Mouse (Mus musculus) retina, adult 2 months (tissue): ENCODE measurements at regions not wholly inside any gene's neighbourhood (a gene's known extent, or its start where the extent isn't known, plus 50 kb on each side); places are given as distances from the start of the nearest gene placed in this dataset.

Experiments used
- DNase-seq: peaks from one replicate; pipeline ENCODE4 v3.0.0-alpha.2; 2012; ENCODE audit warnings: low read depth, low spot score

DNA sequence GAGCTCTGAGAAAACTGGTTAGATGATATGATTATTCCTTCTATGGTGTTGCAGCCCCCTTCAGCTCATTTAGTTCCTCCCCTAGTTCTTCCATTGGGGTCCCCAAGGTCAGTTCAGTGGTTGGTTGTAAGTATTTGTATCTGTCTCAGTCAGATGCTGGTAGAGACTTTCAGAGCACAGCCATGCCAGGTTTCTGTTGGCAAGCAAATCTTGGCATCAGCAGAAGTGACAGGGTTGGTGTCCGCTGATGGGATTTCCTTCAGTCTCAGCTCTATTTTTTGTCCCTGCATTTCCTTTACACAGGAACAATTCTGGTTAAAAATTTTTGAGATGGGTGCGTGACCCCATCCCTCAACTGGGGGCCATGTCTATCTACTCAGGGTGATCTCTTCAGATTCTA is 55.3 kb upstream of the Spaca1 start:
- no peak for DNase-seq

DNA sequence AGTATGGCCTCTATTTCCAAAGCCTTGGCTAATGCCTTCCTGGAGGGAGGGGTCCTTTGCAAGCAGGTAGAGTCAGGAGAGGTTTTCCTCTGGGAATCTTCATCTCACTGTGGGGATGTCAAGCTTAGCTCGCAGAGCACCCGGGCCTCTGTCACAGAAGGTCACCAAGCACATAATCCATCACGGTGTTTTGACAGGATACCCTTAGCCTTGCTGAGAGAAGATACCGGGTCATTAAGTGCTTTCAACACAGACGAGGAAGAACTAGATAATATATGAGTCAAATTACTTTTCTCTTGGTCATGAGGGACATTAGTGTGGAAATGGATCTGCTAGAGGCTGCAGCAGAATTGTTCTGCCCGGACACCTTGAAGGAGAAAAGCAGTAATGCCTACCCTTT is 64.3 kb upstream of the Spaca1 start:
- DNase-seq = no peak

- no peak for DNase-seq
Observed at GRCm38 (mm10) chr4:34117086-34117485, 67.1 kb upstream of the Spaca1 start.

DNA sequence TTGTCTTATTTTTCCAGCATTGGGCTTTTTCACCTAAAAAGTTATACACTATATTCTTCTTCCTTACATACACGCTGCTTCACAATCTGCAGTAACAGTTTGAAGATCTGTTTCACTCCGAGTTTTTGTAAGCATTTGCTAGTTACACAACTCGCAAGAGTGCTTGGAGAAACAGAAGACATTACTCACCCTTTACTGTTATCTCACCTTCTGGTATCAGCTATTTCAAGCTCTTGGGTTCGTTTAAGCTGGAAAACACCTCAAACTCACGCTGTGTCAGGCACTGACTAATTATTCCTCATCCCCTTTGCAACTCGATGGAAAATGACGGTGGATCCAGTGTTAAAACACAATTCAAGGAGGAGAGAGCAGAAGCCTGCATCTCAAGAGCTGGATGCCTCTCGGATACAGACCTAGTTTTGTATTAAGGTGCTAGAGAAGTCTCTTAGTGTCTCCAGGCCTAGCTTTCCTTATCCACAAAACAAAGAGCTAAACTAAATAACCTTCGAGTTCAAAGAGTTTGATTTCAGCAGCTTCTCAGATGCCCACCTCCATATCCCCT is 73.0 kb upstream of the Spaca1 start:
- DNase-seq = no peak

GRCm38 (mm10) chr4:34128224-34128623 is 78.2 kb upstream of the Spaca1 start:
- DNase-seq = no peak

DNA sequence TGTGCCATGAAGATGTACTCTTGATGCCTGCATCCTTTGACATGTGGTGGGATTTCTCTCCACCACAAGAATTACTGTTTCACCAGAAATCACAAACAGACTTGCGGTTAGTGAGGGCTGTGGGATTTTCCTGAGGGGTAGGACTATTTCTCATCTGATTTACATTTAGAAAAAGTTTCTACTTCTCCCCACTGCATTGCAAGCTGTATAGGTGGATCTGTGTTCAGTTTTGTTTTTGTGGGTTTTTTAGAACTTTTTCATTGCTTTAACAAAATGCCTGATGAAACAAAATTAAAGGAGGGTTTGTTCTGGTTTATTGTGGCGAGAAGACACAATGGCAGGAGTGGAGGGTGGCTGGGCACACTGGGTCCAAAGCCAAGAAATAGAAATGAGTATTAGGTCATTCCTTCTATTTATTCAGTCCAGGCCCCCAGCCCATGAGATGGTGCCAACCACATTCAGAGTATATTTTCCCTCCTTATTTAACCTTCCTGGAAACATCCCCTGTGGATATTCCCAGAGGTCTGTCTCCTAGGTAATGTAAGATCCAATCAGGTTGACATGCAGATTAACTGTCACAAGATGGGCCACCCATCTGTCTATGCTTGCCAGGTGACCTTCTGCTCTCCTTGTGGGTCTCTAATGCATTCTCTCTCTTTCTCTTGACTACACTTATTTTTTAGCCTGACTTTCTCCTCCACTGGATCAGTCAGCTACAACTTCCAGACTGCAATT is 96.3 kb upstream of the Spaca1 start:
- DNase-seq = no peak

GRCm38 (mm10) chr4:34148956-34149739 is 99.2 kb upstream of the Spaca1 start:
- DNase-seq = no peak

GRCm38 (mm10) chr4:34151605-34152347 is 101.8 kb upstream of the Spaca1 start:
- DNase-seq = no peak

DNA sequence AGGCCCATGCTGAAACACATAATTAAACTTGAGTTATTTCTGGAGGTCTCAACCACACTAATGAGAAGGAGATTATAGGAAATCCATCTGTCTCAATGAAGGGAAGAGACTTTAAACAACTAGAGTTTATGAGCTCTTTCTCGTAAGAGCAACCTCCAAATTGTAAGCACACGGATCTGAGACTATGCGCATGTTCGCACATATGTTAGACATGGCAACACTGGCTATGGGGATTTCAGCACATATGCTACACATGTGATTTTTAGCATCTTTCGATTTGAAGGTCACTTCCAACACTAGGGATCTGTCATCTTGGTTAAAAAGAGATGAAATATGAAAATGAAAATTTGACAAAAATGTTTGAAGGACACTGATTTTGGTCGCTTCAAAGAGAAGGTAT is 105.5 kb upstream of the Spaca1 start:
- DNase-seq = no peak

DNA sequence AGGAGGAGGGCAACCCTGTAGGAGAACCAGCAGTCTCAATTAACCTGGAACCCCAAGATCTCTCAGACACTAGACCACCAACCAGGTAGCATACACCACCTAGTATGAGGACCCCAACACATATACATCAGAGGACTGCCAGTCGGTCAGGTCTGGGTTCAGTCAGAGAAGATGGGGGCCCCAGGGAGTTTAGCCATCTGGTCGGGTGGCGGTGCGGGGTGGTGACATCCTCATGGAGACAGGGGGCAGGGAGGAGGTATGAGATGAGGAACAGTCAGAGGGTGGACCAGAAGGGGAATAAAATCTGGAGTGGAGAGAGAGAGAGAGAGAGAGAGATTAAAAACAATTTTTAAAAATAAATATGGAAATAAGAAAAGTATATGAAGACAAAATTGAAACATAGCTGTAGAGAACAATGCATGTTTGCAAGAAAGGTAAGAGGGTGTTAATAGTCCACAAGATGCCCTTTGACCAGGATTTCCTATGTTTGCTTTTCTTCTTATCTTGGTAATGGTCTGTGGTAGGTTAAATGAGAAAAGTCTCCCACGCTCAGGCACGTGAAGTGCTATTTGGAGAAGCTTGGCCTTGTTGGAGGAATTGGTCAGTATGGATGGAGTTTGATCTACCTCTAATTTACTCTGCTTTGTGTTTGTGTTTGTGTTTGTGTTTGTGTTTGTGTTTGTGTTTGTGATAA is 108.0 kb upstream of the Spaca1 start:
- DNase-seq = no peak

GRCm38 (mm10) chr4:34171265-34171862 is 121.4 kb upstream of the Spaca1 start:
- no peak for DNase-seq

- DNase-seq = no peak
Observed at GRCm38 (mm10) chr4:34172000-34172399, 122.0 kb upstream of the Spaca1 start.

DNA sequence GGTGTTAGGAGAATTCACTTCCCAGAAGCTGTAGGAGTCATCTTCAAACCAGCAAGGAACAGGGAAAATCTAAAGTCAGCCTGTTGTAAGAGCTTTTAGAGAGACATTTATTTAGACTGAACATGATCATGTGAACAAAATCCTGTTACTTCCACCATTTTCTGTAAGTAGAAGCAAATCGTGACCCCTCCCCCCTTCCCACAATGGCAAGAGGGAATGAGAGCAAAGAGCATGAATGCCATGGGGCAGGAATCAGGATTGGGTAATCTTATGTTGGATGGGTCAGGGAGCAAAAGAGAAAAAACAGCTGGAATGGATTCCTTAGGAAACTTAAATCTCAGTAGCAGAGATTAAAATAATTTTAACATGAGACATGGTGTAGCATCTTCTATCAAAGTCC is 127.4 kb upstream of the Spaca1 start:
- DNase-seq = no peak

DNA sequence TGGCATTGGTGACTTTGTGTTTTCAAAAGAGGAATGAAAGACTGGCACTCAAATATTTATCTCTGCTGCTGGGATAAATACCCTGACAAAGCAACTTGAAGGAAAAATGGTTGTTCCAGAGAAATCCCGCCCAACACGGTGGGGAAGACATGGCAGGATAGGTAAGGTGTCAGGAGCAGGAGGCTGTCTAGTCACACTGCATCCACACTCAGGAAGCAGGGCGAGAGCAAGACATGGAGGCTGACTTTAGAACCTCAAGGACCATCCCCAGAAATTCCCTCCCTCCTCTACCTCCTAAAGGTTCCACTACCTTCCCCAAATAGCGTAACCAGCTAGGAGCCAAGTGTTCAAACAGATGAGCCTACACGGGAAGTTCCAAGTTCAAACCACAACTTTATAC is 136.5 kb upstream of the Spaca1 start:
- DNase-seq = no peak

- DNase-seq = no peak
Observed at GRCm38 (mm10) chr4:34203193-34203848, 153.3 kb upstream of the Spaca1 start.

GRCm38 (mm10) chr4:34209179-34209896 is 159.3 kb upstream of the Spaca1 start:
- no peak for DNase-seq

GRCm38 (mm10) chr4:34213731-34214130 is 163.7 kb upstream of the Spaca1 start:
- no peak for DNase-seq

DNA sequence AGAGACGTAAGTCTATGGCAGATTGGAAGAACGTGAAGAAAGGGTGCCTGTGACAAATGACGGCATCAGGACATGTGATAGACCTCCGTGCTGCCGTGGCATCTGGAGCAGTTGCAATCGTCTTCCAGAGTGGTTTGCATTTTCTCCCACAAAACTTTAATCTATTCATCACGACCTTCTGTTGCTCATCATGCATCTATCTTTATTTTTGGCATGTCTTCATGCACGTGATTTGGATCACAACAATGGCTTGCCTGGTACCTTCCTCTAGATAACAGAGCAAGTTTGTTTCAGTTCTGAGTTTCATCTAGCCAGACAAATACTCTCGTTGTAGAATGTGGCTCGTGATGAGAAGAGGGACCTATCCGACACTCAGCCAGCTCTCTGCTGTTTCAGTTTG is 164.4 kb upstream of the Spaca1 start:
- no peak for DNase-seq

DNA sequence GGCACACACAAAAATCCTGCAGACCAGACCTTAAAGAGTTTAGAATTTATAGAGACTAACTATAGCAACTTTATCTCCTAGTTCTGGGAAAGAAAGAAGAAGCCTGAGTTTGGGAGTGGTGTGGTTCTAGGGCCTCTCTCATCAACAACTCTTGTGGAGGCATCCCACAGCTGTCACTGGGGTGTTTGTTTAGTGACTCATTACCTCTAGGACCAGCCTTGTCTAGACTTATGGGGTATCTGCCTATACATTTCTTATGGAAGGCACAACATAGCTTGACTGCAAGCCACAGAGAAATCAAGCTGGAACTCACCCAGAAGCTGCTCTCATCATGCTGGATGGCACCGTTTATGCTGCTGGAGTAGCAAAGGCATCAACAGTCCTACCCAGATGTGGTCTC is 171.9 kb upstream of the Spaca1 start:
- no peak for DNase-seq
